Mouse (Mus musculus): ENCODE measurements around the gene Rcsd1. TPM values are rescaled to one million over a fixed set of nuclear protein-coding genes. Genes with fewer than 3 reads are reported as not detected.
A peak's percentile ranks its signal among the peaks of the same experiment; 100 is the strongest.

Gene Rcsd1
- total RNA-seq, 2 experiments from 2014 or later = 11.1 to 19.4 TPM

DNA sequence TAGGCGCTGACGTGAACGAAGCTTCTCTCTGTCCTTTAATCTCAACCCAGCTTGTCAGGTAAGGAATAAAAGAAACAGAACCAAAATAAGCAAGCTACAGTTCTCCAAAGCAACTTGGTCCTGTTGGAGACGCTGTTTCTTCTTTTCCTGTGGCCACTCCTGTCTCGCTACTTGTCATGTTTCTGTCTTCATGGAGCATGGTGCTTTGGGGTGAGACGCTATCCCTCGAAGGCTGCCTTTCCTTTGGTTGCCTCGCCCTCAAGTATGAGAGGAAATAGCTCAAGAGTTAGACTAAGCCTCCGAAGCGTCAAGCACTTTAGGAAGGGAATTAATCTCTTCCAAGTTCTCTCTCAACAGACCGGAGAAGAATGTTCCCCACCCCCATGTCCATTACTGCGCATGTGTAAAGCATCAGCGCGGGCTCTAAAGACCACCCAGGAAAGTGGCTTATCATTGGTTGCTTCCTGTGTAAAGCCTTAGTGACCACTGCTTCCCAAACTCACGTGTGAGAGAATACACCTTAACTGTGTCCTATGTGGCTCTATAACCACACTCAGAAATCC, 9.1 kb upstream of the Rcsd1 start:
- peak; percentile 23; the same call in 1 of the 2 replicates for ATAC-seq (replicated peaks; ENCODE audit: low FRiP score, low TSS enrichment, poor library complexity, severe bottlenecking)

DNA sequence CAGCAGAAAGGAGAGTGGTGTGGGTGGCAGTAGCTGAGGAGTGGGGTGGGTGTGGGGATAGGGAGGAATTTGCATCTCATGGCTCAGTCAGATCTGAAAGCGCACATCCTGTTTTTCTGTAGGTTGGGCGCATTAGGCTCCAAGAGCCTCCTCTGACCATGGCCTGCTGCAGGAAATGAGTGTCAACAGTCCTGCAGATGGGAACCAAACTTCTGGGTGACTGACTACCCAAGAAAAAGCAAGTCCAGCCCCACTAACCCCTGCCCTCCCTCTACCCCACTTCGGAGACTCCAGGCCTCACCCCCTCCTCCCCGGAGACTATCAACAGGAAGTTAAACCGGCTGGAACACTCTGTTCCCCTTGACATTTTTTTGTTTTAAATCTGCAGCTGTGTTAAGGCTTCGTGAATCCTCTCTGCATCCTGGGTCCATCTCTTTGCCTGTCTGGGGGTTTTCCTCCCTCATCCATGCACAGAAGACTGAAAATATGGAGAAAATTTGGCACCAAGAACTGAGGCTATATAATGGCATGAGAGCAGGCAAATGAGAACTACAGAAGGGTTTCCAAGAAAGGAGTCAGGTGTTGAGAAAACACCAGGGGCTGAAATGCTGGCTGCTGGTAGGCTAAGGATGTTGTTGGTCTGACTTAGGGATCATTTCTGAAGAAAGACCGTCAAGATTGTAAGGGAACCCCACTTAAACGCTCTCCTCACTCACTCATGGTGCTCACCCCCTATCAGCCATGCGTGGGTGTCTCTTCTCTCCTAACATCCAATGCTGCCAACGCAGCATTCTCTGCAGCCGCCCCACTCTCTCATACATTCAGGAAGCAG, 8.4 kb upstream of the Rcsd1 start:
- ATAC-seq (replicated peaks; ENCODE audit: low FRiP score, low TSS enrichment, poor library complexity, severe bottlenecking) = peak; percentile 70

DNA sequence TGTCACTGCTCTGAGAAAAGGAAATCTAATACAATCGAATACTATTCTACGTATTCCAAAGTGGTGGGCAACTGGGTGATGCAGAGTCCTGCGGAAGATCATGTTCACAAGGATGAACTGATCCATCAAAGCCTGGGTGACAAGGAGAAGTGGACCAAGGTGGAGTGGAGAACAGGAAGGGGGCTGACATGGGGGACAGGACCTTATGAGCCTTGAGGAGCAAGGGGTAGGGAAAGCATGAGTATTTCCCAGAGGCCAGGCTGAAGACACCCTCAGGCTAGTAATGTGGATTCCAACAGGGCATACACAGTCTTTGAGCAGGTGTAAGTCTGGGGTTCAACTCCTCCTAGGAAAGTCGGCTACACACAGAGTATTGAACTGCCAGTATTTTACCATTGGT, 6.9 kb upstream of the Rcsd1 start:
- ATAC-seq (replicated peaks; ENCODE audit: low FRiP score, low TSS enrichment, poor library complexity, severe bottlenecking) = no peak

DNA sequence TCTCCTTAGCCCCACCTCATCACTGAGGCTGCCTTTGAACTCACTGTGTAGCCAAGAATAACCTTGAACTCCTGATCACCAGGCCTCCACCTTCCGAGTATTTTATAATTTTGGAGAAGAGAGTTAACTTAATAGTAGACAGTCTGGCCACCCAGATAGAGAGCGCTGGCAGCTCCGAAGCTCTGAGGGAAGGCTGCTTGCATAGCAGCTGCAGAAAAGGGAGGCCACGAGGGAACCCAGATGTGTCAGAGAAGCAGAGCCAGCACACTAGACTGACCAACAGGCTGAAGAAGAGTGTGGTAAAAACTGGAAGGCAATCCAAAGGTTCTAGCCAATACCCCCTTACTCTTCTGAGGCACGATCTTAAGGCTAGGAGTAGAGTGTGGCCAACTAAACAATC, 4.2 kb upstream of the Rcsd1 start:
- ATAC-seq (replicated peaks; ENCODE audit: low FRiP score, low TSS enrichment, poor library complexity, severe bottlenecking) = no peak

DNA sequence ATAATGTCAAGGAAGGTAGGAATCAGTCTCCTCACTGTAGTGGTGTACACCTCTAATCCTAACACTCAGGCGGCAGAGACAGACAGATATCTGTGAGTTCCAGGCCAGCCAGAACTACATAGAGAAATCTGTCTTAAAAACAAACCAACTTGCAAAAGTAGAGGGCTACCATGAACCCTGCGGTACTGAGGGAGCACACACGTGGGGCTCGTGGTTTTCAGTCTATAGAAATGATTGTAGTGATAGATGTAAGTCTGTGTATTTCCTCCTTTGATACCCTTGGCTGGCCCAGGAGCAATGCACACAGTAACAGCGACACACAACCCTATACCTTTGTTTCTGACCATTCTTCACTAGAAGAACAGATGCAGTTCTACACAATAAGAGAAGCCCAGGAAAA, 2.4 kb upstream of the Rcsd1 start:
- ATAC-seq (replicated peaks; ENCODE audit: low FRiP score, low TSS enrichment, poor library complexity, severe bottlenecking) = no peak

DNA sequence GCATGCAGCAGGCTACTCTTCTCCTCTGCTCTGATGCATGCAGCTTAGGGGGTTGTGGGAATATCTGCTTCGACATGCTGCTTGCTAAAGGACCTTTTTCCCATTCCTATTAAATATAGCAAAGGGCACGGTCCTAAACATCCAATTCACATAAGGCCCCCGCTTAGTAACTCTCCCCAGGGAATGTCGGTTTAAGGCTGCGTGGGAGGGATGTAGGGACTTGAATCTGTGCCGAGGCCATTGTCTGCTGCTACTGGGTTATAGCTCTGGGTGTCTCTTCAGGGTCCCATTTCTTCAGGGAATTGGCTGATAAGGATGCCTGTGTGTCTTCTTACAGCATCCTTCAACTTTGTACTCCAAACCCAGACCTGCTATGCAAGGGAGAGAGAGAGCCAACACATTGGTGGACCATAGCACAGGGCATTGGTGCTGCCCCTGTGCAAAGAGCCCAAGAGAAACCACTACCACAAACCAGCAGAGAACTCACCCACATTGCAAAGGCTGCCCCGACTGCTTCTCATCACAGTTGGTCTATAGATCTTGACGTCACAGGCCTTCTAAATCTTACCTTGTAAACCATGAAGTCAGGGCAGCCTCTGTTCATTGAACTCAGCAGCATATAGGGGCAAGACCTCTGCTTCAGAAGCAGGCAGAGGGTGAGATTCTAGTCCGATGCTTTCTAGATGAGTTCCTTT, 724 bp downstream of the Rcsd1 start:
- no peak for ATAC-seq (replicated peaks; ENCODE audit: low FRiP score, low TSS enrichment, poor library complexity, severe bottlenecking)

DNA sequence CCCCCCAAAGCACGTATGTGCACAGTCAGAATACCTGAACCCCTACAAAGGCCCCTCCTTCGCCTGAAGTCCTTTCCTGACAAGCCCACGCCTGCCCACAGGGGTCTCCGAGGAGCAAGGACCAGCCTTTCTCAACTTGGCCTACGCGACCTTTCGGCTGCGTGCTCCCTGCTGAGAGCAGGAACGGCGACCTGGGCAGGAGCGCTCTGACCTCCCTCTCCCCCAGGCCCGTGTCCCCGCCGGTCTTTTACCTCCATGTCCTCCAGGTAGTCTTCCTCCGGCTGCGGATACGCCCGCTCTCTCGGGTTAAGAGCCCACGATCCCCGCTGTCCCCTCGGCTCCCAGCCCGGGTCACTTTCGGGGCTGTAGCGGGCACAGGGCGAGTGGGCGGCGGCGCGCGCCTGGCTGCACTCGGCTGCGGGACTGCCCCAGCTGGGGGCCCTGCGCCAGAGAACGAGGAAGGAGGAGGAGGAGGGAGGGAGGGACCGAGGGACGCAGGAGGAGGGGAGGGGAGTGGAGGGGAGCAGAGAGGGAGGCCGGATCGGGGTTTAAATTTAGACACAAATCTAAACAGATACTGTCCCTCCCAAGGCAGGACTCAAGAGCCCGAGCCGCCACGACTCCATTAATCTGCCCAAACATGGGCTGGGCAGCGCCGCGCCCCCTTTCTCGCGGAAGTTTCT, 1.8 kb downstream of the Rcsd1 start:
- peak; percentile 42 for ATAC-seq (replicated peaks; ENCODE audit: low FRiP score, low TSS enrichment, poor library complexity, severe bottlenecking)

DNA sequence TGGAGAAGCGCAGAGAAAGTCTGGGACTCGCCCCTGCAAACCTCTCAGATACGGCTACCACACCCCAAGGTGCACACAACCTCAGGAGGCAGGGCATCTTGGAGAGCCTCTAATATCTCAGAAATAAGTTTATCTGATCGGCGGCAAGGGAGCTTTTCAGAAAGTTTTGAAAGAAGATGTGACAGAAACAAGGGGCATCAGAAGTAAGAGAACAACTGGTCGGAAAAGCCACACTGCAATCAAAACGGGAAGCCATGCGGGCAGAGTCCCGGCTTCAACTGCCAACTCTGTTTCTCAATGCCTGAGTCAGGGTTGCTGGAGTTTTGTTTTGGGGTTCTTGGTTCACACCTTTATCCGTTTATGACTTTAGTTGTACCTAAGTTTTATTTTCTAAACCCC, 2.3 kb downstream of the Rcsd1 start:
- no peak for ATAC-seq (replicated peaks; ENCODE audit: low FRiP score, low TSS enrichment, poor library complexity, severe bottlenecking)

DNA sequence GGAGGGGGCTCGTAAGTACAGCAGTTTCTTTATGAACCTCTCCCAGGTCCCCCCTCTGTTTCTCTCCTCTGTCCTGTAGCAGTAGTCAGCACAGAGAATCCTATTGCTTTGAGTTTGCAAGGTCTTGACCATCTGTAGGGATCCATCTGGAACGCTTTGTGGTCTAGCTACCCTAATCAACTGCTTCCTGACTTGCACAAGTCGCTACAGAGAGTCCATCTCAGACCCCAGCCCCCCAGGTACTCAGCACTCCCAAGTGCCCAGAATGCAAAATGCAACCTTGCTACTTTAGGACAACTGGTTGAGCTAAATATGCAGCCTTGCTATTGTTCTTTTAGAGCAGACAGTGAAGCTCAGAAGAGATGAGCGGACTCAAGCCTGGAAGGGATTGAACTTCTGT, 3.1 kb downstream of the Rcsd1 start:
- ATAC-seq (replicated peaks; ENCODE audit: low FRiP score, low TSS enrichment, poor library complexity, severe bottlenecking) = no peak

DNA sequence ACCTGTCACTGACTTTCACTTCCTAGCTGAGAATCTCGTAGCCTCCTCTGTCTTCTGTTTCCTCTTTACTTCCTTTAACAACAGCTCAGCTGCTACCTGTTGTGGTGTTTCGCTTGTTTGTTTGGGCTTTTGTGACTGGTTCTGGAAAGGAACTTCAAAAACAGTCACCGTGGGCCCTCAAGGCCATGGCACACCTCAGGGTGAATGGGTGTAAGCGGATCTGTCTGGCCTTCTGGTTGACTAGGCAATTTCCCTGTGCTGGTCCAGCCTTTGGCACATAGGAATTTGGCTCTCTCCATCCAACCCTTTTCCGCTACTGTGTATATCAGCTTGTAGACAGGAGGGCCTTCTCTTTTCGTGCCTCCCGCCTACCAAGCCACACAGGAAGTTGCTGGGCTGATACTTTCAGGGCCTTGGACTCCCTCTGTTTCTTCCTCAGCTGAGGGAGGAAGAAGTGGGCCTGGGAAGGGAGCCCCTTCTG, 3.6 kb downstream of the Rcsd1 start:
- ATAC-seq (replicated peaks; ENCODE audit: low FRiP score, low TSS enrichment, poor library complexity, severe bottlenecking) = no peak

DNA sequence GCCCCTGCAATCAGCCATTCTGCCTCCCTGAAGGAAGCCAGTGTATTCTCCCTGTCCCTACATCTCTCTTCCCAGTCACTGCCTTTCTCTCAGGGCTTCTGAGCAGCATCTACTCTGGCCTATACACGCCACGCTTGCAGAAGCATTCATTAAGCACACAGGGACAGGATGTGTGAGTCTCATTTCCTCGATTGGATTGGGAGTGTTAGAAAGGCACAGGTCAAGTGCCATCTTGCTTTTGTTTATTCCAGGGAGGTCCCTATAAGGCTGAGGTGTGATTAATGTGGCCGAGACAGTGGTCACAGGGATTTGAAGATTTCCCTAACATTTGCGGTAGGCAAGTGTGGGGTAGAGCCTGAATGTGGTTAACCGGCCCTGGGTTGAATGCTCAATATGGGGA, 4.2 kb downstream of the Rcsd1 start:
- no peak for ATAC-seq (replicated peaks; ENCODE audit: low FRiP score, low TSS enrichment, poor library complexity, severe bottlenecking)

DNA sequence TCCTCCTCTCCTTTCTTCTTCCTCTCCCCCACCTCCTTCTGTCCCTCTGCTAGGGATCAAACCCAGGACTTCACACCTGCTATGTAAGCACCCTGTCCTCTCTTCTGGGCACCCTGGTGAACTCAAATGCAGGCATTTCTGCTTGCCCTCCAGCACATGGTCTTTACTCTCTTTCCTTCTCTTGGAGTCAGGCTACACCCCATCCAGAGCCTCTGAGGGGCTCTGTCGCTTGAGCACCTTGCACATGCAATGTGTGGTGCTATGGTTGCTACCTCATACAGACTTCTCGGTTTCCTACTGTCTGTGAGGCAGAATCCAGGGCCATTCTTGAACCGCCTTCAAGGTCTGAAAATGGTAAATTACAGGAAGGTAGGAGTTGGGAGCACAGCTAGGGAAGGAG, 4.7 kb downstream of the Rcsd1 start:
- no peak for ATAC-seq (replicated peaks; ENCODE audit: low FRiP score, low TSS enrichment, poor library complexity, severe bottlenecking)

DNA sequence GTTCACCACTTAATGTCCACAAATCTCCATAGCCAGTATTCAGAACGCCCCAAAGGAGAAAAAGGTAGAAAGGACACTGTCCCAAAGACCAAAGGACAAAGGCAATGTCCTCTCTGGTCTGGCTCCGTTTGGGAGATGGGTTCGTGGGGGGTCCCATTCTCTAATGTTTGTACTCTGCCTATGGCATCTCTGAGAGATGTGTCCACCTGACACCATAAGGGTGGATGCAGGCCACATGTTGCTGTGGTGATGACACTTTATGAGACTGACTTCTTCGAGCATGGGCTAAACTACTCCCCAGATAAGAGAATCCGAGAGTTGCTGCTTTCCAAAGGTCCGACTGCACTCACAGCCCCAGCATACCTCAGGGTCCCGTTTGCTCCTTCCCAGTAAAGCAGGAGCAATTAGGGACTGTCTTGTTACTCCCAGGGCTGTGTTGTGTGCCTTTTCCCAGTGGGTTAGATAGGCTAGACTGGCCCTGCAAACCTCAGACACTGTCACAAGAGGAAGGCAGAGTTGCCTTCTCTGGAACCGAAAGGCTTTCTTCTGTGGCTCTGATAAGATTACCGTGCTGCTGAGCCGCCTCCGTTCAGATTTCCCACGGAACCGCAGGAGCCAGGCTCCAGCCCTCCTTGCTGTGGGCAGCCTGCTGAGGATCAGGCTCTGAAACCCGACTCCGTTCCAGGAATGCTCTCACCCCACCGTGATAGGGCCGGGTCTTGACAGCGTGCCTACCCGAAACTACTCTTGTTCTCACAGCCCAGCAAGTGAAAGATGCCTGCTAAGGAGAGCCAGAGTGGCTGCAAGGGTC, 7.1 kb downstream of the Rcsd1 start:
- 0 out of 2 replicates have a peak, but pooled peaks have one; percentile 27 for ATAC-seq (replicated peaks; ENCODE audit: low FRiP score, low TSS enrichment, poor library complexity, severe bottlenecking)

DNA sequence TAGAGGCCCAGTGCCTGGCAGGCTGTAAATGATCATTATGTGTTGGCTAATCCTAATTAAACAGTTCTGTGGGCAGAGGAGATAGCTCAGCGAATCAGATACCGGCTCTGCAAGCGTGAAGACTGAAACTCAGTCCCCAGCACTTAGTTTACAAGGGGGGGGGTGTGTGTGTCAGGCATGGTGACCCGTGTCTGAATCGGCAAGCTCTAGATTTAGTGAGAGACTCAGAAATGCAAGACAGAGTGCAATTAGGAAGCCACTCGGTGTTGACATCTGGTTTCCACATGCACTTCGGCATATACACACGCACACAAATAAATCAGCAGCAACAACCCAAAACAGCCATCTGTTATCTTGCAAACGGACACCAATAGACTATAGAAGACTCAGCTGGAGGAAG, 8.0 kb downstream of the Rcsd1 start:
- ATAC-seq (replicated peaks; ENCODE audit: low FRiP score, low TSS enrichment, poor library complexity, severe bottlenecking) = no peak

DNA sequence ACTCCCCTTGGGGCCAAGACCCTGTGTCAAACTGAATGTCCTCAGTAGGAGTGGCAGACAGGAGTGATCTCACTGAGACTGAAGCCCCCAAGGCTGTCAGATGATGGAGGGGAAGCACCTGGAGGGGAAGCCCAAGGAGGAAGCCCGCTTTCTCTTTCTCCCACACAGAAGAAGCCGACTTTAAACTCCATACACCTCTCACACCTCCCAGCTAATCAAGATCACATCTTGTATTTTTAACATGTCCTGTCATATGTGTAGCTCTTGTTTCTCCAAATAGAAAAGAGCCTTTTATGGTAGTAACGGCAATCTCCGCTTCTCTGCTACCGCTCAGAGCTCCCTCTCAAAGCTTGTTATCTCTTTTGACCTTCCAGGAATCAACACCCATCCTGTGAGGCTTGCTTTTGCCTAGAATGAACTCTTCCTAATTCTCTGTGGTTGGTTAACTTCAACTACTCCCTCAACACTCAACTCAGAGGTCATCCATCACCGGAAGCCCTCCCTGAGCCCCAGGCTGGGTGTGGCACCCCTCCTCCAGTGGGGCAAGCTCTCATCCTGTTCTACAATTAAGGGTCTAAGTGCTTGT, 8.5 kb downstream of the Rcsd1 start:
- ATAC-seq (replicated peaks; ENCODE audit: low FRiP score, low TSS enrichment, poor library complexity, severe bottlenecking) = peak; percentile 30

DNA sequence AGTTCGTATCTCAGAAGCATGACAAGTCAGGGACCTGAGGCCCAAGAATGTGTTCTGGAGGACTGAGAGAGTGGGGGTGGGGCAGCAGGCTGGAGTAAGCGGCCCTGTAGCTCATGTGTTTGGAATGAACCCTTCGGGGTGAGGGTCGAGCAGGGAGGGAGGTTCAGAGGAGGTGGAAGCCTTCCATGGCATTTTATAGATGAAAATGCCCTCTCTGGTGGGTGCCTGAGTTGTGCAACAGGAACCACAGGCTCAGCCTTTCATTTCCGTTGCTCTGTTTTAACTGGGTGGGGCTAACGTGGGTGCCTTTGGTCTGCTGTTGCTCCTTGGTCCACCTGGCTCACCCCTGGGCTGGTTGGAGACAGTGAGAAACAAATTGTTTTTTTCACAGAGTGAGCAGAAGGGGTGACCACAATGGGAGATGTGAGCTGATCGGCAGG, 9.2 kb downstream of the Rcsd1 start:
- 0 out of 2 replicates have a peak, but pooled peaks have one; percentile 19 for ATAC-seq (replicated peaks; ENCODE audit: low FRiP score, low TSS enrichment, poor library complexity, severe bottlenecking)

DNA sequence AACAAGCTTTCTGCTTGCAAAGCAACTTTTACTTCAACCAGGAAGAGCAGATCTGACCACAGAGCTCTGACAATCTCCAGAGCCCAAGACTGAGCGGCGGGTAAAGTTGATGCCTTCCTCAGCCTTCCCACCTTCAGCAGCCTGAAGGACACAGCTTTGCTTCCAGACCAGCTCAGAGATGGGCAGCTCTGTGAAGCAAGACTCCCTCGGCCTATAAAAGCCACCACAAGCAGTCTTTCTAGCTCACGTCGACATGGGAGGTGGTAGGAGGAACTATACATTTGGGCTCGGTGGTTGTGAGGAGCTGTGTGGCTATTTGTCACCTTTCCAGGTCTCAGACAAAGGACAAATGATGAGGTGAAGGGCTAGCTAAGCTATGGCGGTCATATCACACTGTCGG, 11.9 kb downstream of the Rcsd1 start:
- no peak for ATAC-seq (replicated peaks; ENCODE audit: low FRiP score, low TSS enrichment, poor library complexity, severe bottlenecking)

DNA sequence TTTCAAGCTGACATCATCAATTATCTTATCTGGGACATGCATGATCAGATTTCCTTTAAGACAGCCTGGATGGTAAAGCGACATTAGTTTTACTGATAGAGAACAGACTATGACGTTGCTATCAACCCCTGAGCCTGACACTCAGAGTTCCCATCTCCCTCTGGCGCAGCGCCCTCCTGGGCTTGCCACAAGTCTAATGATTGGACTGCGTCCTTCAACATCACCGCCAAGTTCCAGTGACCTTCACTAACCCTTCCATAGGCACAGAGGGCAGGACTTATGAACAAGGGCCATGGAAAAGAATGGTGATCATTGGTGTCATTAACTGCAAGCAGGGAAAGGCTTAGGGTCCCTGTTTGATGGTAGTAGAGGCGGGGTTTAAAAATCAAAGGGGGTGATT, 12.7 kb downstream of the Rcsd1 start:
- no peak for ATAC-seq (replicated peaks; ENCODE audit: low FRiP score, low TSS enrichment, poor library complexity, severe bottlenecking)

DNA sequence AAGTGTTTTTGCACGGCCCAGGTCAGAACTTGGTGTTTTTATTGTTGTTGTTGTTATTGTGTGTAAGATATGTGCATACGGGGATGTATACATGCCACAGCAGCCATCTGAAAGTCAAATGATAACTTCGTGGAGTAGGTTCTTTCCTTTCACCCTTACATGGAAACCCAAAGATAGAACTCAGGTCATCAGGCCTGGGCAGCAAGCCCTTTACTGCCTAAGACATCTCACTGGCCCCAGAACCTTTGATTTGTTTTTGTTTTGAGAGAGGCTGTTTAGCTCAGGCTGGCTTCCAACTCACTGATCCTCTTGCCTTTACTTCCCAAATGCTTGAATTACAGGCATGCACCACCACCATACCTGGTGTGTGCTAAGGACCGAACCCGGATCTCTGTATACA, 13.5 kb downstream of the Rcsd1 start:
- ATAC-seq (replicated peaks; ENCODE audit: low FRiP score, low TSS enrichment, poor library complexity, severe bottlenecking) = no peak

Measured in megakaryocyte-erythroid progenitor cell, adult 5-6 weeks (primary cell).